Mouse (Mus musculus) erythroblast, embryonic 14.5 days (primary cell): Measurements from ENCODE around the gene Dpp8.

Experiments used
- GATA1 ChIP-seq: IDR thresholded peaks from 2 replicates; pipeline ENCODE4 v1.6.1; 2012; ENCODE audit warnings: low read length, inconsistent platforms, mixed read lengths
- TAL1 ChIP-seq: IDR thresholded peaks from 3 replicates; pipeline ENCODE4 v1.6.1; 2012; ENCODE audit warnings: low read length, inconsistent platforms, mixed read lengths

- TF ChIP-seq TAL1: no peak
- TF ChIP-seq GATA1: no peak
Observed at GRCm38 (mm10) chr9:65046993-65047392, 14.8 kb downstream of the Dpp8 start.
